Mouse (Mus musculus) C2C12 (cell line): ENCODE measurements around the gene Auts2. TPM values are rescaled to one million over a fixed set of nuclear protein-coding genes. Genes with fewer than 3 reads are reported as not detected.

Source experiments
- H3K27me3 ChIP-seq: one replicate; pipeline ENCODE4 v1.6.1; 2011; ENCODE audit not compliant: control insufficient read depth, insufficient read depth, insufficient read length
- H3K36me3 ChIP-seq: one replicate; pipeline ENCODE4 v1.6.1; 2011; ENCODE audit not compliant: control insufficient read depth, insufficient read depth
- H3K4me3 ChIP-seq: one replicate; pipeline ENCODE4 v1.5.1; 2011; ENCODE audit warnings: mild to moderate bottlenecking, control low read depth; ENCODE audit not compliant: poor library complexity, insufficient read depth, severe bottlenecking
- H3K79me2 ChIP-seq: one replicate; pipeline ENCODE4 v1.6.1; 2011; ENCODE audit not compliant: control insufficient read depth, insufficient read depth
- H3K79me3 ChIP-seq: one replicate; pipeline ENCODE4 v1.6.1; 2011; ENCODE audit warnings: low read depth, control low read depth
- H3ac ChIP-seq: one replicate; pipeline ENCODE3; 2011; ENCODE audit warnings: low read depth; ENCODE audit not compliant: control insufficient read depth, insufficient read length
- CEBPB ChIP-seq: IDR thresholded peaks from one replicate; pipeline ENCODE4 v1.6.1; 2011; ENCODE audit warnings: low read depth, mild to moderate bottlenecking, control low read depth, moderate library complexity
- CTCF ChIP-seq: IDR thresholded peaks from one replicate; pipeline ENCODE4 v1.5.1; 2011; ENCODE audit not compliant: control insufficient read depth, insufficient read depth, insufficient read length
- FOSL1 ChIP-seq: IDR thresholded peaks from one replicate; pipeline ENCODE4 v1.8.0; 2011; ENCODE audit warnings: mild to moderate bottlenecking, low read length; ENCODE audit not compliant: poor library complexity, insufficient read depth, severe bottlenecking
- MAX ChIP-seq: IDR thresholded peaks from one replicate; pipeline ENCODE4 v1.6.1; 2011; ENCODE audit warnings: mild to moderate bottlenecking, control low read depth
- MYOD1 ChIP-seq: IDR thresholded peaks from one replicate; pipeline ENCODE4 v1.6.1; 2011; ENCODE audit warnings: low read depth; ENCODE audit not compliant: control insufficient read depth, insufficient read length
- MYOG ChIP-seq: IDR thresholded peaks from one replicate; pipeline ENCODE4 v1.6.1; 2011; ENCODE audit not compliant: control insufficient read depth, insufficient read length; ENCODE audit errors: extremely low read depth
- USF1 ChIP-seq: IDR thresholded peaks from one replicate; pipeline ENCODE4 v1.6.1; 2011; ENCODE audit warnings: low read depth, mild to moderate bottlenecking, control low read depth, moderate library complexity
- polyA plus RNA-seq: library from polyadenylated mRNA; unstranded; fragments of >200 nt; fragmentation: generic; extraction: Trizol; gene quantifications from one replicate; pipeline ENCODE4 v1.2.1, GENCODE M21; 2012; ENCODE audit warnings: missing spikeins

The Auts2 gene
- polyA plus RNA-seq, 1 experiment: 8.4 TPM

DNA sequence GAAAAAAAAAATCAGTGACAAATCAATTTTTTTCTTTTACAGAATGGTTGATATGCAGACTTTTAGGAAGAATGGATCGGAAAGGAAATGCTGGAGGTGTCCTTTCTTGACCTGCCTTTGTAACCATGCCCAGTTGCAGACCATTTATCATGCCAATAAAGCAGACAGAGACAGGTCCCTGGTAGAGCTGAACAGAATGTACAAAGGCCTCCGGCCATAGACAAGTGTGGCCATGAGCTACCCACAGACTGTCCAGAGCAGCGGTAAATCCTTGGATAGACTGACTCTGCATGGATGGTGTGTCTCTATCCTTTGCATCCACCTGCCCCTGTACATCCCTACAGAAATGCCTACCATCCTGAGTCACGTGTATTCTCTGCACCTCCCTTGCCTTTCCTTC lies 100.2 kb downstream of the Auts2 start:
- Histone ChIP-seq H3K79me3 (no peaks in the 10 kb centered on the region), H3K27me3 (no peaks in the 10 kb centered on the region), H3K36me3 (no peaks in the 10 kb centered on the region), H3K4me3 (no peak overlapping the region), H3ac (no peak overlapping the region), H3K79me2 (no peaks in the 10 kb centered on the region)
- TF ChIP-seq CEBPB (no peak), USF1 (no peak), MYOG (no peak), FOSL1 (no peak), MAX (no peak)

- Histone ChIP-seq H3ac (no peak overlapping the region), H3K4me3 (no peak overlapping the region), H3K36me3 (no peaks in the 10 kb centered on the region), H3K79me3 (no peaks in the 10 kb centered on the region), H3K79me2 (no peaks in the 10 kb centered on the region), H3K27me3 (no peaks in the 10 kb centered on the region)
- no peak for TF ChIP-seq FOSL1
- TF ChIP-seq MAX: no peak
- no peak for TF ChIP-seq CEBPB
Measured at GRCm38 (mm10) chr5:132438414-132438813, 104.7 kb downstream of the Auts2 start.

DNA sequence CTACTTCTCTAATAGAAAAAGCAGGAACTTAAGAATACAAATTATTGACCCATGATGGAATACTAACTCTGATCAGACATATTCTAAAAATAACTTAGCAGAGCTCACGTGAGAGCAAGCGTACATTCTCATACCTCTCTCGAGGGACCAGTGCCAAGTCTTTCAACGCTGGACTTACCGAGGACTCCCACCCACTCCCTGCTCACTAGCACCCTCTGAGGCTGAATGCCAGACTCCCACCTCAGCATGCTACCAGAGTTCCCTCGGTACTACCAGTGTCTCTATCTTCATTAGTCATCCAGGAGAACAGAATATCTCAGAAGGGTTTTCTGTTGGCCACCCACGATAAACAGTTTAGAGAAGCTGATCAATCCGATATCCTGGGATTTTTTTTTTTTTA lies 105.2 kb downstream of the Auts2 start:
- TF ChIP-seq MAX (no peak), CTCF (no peak), MYOD1 (no peak), USF1 (no peak)
- H3K79me3 ChIP-seq: no peaks in the 10 kb centered on the region
- no peaks in the 10 kb centered on the region for H3K27me3 ChIP-seq
- H3K36me3 ChIP-seq: no peaks in the 10 kb centered on the region
- no peak overlapping the region for H3ac ChIP-seq
- no peak overlapping the region for H3K4me3 ChIP-seq
- no peaks in the 10 kb centered on the region for H3K79me2 ChIP-seq

DNA sequence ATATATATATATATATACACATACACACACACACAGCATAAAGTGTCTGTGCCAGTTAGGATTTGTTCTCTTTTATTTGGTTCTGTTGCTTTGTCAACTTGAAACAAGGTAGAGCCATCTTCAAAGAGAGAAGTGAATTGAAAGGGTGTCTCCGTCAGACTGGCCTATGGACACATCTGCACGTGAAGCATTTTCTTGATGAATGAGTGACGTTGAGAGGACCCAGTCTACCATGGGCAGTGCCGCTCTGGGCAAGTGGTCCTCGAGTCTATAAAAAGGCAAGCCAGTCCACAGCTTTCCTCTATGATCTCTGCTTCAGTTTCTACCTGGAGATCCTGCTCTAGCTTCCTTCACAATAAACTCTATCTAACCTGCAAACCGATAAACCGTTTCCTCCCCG lies 105.7 kb downstream of the Auts2 start:
- Histone ChIP-seq H3K27me3 (no peaks in the 10 kb centered on the region), H3K4me3 (no peak overlapping the region), H3K79me2 (no peaks in the 10 kb centered on the region), H3ac (no peak overlapping the region), H3K36me3 (no peaks in the 10 kb centered on the region), H3K79me3 (no peaks in the 10 kb centered on the region)
- TF ChIP-seq CTCF: no peak
- TF ChIP-seq FOSL1: no peak
- no peak for TF ChIP-seq MYOD1
- no peak for TF ChIP-seq MAX
- no peak for TF ChIP-seq USF1
- no peak for TF ChIP-seq MYOG
- TF ChIP-seq CEBPB: no peak

DNA sequence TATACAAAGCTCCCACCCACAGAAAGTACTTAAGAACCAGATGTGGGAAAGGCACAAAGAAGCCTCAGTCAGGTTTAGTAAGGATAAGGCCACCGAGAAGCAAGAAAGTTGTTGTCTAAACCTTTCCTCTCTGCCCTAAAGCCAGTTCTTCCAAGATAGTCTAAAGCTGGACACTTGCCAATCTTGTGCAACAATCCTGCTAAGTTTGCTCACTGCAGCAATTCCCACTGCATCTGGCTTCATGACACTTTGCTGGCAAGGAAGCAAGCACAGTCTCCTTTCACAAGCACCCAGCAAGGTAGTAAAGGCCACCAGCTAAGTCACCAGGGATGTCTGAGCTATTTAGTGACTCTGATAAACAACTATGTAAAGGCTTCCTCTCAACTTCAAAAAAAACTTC lies 106.2 kb downstream of the Auts2 start:
- no peaks in the 10 kb centered on the region for H3K36me3 ChIP-seq
- H3ac ChIP-seq: no peak overlapping the region
- H3K79me3 ChIP-seq: no peaks in the 10 kb centered on the region
- no peaks in the 10 kb centered on the region for H3K79me2 ChIP-seq
- H3K4me3 ChIP-seq: no peak overlapping the region
- TF ChIP-seq CEBPB (no peak), MAX (no peak), CTCF (no peak), FOSL1 (no peak), MYOD1 (no peak), MYOG (no peak), USF1 (no peak)
- H3K27me3 ChIP-seq: no peaks in the 10 kb centered on the region

DNA sequence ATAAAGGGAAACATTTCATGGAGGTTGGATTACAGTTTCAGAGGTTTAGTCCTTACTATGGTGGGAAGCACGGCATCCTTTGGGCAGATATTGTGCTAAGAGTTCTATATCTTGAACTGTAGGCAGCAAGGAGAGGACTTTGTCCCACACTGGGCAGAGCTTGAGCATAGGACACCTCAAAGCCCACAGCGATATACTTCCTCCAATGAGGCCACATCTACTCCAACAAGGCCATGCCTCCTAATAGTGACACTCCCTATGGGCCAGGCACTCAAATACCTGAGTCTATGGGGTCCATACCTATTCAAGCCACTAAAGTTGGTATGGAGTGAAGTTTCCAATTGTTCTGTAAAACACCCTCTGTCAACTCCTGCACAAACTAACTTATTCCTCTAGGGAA lies 106.7 kb downstream of the Auts2 start:
- Histone ChIP-seq H3K27me3 (no peaks in the 10 kb centered on the region), H3K4me3 (no peak overlapping the region), H3K79me2 (no peaks in the 10 kb centered on the region), H3K79me3 (no peaks in the 10 kb centered on the region), H3ac (no peak overlapping the region), H3K36me3 (no peaks in the 10 kb centered on the region)
- no peak for TF ChIP-seq MYOG
- TF ChIP-seq CEBPB: no peak
- TF ChIP-seq CTCF: no peak
- no peak for TF ChIP-seq USF1
- no peak for TF ChIP-seq MYOD1
- TF ChIP-seq FOSL1: no peak
- TF ChIP-seq MAX: no peak
